Mouse (Mus musculus): ENCODE data around the gene Axin1.
"Not testable (repeated sequence)": the region's sequence is repeated elsewhere in the genome, so short reads cannot be mapped to it uniquely, and the experiment has no call there.

The Axin1 gene

DNA sequence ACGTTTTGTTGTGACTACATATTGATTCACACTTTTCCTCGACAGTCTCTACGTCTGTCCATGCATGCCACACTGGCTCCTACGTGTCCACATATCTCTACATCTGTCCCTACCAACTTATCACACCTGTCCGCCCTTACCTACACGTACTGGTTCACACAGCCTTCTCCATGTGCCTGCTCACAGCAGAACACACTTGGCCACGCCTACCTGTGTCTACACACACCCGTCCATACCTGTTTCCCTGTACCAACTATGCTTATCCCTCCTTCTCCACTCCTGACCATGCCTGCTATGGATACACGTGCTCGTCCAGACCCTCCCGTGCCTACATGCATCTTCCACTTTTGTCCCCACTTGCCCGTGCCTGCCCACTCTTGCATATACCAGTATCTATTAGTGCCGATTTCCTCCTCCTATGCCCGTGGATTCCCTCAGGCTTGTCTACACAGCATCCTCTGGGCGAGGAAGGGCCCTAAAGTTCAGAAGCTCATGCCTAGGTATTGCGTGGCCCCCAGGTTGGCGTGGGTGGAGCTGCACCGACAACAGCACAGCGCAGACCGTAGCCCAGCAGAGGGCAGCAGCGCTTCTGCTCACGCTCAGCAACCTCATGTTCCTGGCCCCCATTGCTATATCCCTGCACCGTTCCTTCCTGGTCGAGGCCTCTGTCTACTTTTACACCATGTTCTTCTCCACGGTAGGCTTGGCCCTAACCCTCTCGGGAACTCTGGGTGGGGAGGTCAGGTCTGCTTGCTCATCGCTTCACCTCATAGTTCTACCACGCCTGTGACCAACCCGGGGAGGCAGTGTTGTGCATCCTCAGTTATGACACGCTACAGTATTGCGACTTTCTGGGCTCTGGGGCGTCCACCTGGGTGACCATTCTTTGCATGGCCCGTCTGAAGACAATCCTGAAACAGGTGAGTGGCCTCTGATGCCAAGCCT, 18.4 kb upstream of the Axin1 start:
- peak; percentile 76 to 86 for DNase-seq

DNA sequence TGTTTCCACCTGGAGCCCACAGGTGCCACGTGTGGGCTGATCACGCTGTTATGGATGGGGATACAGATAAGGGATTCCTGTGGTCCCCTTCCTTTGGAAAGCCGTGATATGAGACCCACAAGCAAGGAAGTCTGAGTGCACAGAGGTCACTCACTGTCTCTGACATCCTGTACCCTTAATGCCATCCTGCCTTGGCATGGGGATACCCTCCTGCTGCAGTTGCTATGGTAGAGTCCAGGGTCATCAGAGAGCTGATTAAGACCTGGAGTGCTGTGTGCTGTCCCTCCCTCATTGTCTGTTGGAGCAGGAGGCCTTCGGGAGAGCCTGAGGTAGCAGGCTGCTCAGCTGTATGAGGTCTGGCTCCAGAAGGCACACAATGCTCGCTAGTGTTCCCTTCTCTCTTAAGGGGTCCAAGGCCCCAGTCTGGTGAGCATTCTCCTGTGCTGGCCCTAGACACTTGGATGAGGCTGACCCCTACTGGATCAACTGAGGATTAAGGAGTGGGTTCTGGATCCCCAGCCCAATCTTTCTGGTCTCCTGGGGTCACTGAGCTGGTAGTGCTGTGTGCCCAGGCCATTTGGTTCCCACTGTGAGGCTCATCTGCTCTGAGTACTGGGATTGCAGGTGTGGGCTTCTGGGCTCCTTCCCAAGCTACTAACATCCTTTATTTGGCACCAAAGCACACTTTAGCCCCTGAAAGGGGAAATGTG, 15.9 kb upstream of the Axin1 start:
- DNase-seq: peak in 1 of 2 experiments; percentile 19

DNA sequence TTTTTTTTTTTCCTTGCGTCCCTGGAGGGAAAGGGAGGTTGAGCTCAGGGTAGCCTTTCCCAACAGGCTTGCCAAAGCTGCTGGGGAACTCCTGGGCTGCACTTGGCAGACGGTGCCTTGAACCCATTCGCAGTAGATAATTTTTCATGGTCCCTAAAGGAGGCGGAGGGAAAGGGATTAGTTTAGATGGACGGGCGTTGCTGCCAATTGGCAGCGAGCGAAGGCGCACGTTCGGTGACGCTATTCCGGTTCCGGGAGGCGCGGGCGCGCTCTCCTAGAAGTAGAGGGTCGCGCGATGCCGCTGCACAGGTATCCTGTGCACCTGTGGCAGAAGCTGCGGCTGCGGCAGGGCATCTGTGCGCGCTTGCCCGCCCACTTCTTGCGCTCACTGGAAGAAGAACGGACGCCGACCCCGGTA, 15.2 kb upstream of the Axin1 start, which contains the start of gene Mrpl28:
TSS of gene Mrpl28 (plus strand) at position 234 of the 418 bp plus-strand sequence.
- DNase-seq: peak; percentile 95 to 98

DNA sequence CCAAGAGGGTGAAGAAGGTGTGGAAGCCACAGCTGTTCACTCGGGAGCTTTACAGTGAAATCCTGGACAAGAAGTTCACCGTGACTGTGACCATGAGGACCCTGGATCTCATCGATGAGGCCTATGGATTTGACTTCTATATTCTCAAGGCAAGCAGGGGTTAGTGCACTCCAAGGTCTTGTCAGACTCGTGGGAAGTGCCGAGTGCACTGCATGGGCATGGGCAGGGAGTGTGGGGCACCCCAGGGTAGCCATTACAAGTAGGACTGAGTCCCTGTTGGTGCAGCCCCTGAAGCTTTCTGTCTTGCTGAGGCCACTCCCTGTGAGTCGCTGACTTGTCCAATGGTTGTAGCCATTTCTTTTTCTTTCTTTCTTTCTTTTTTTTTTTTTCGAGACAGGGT, 13.9 kb upstream of the Axin1 start:
- peak; percentile 3 to 11 for DNase-seq

DNA sequence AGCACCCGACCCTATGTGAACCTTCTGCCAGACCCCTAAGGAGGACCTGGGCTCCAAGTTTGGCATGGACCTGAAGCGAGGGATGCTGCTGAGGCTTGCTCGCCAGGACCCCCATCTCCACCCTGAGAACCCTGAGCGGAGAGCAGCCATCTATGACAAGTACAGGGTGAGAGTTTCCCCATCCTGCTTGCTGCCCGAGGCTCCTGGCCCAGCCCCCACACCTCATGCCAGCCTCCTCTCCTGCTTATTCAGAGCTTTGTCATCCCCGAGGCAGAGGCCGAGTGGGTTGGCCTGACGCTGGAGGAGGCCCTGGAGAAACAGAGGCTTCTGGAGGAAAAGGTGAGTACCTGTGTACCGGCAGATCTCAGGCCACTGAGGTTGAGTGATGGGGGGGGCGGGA, 13.3 kb upstream of the Axin1 start:
- DNase-seq: peak; percentile 4 to 13

DNA sequence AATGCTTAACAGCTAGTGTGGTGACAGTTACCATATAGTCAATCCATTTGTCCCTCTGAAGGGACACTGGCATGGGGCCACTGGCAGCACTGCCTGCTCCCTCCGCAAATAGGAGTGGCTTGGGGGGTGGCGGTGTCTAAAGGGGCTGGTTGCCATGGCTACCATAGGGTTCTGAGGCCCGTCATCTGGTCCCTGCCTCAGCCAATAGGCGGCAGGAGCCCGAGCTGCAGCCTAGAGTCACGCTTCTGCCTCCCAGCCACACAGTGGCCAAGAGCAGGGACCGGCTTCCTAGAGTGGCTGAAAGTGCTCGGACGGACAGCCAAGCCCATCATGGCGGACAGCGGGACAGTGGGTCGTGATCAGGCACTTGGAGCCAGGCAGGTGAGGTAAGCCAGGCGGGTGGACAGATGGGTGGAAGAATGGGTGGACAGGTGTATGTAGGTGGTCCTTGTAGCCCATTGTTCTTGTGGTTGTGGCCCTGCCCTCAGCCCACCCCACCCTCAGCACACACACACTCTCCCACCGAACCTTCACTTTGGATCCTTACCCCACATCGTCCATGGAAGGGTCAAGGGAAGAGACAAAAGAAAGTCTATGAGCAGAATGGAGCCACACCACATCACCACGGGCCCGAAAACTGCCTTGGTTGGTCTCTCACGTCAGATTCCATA, 7.3 kb upstream of the Axin1 start:
- DNase-seq: peak in 1 of 2 experiments; percentile 15

DNA sequence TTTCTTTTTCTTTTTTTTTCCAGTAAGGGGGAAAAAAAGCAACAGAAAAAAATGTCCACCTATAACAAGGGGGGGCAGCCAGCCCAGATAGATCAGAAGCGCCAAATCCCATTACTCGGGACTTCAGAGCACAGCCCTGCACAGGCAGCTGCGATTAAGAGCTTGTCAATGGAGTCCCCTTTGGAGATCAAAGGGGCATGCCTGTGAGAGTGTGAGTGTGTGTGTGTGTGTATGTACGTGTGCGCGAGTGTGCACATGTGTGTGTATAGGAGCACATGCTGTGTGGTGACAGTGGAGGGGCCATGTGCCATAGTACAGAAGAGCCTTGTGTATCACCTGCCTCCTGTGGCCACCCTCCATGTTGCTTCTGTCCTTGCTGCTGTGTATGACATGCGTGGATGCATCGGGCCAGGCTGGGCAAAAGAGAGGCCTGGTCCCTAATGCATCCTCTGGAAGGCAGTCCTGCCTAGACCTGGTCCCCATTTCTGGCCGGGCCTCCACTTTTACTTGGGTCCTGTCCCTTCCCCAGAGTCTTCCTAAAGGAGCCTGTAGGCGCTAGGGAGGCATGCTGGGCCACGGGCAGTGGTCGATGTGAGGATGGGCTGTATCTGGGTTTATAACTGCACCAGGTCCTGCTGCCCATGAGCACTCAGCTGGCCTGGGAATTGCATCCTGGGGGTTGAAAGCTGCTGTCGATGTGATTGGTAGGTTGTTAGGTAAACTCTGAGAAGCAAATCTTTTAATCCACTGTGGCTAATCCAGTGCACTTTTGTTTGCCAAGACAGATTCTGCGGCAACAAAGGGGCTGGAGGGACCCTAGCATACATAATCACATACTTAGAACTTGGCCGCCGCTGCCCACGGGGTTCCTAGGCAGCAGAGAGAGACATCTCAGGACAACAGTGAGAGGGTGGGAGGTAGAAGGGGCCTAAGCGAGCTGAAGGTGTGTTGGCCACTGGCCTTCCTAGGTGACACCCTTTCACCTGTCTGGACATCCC, 6.3 kb upstream of the Axin1 start:
- DNase-seq: no peak

DNA sequence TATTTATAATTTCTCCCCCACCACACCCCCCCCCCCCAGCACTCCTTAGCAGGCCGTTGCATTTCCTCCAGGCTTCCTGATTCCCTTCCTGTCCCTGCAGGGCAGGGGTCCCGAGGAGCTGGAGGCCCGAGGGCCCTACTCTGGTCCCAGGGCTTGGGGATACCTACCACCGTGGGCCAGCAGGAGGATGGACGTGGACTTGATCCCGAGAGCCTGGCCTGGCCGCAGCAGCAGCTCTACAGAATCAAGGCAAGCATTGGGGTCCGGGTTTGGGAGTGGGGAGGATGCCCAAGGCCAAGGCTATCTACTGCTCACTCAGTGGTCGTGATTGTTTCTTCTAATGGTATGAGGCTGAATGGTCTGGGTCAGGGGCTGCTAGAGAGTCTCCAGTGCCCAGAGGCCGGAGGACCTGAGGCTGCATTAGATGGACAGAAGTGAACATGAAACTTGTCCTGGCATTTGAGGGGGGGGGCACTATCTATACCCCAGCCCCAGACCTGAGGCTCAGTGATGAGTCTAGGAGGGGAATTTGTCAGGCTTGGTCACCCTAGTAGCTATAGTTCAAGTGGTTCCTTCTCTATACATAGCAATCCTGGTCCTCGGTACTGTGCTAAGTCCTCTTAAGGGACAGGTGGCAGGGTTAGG, 1.3 kb upstream of the Axin1 start:
- peak in 1 of 2 experiments; percentile 25 for DNase-seq

DNA sequence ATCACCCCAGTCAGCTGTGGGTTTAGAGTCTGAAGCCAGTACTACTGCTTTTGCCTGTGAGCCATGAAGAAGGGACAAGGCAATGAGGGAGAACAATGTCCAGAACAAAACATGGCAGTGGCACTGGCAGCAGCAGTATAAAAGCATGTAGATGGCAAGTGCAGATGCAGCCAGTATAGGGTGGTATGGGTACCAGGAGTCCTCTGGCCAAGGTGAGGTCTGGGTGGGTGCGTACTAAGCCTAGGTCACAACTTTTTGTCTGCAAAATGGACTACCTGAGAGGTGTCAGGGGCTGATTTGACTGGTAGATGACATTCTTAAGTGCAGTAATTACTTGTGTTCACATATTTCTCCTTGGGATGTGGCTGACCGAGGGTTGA, 747 bp upstream of the Axin1 start:
- DNase-seq: peak in 1 of 2 experiments; percentile 9

DNA sequence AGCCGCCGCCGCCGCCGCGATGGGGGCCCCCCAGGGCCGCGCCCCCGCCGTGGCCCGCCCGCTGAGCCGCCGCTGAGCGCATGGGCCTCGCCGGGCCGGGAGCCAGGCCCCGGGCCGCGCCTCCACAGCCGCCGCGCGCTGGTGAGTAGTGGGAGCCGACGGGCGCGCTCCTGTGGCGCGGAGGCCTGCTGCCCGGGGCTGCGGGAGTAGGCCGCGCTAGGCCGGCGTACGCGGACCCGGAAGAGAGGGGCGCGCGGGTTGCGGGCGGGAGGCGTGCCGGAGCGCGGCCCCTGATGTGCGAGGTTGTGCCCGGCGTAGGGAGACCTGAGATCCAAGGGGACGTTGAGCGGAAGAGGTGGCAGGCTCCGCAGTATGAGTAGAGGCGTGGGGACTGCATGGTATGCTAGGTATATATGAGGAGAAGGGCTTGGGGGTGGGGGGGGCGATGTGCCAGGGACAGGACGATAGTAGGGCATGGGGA, 453 bp downstream of the Axin1 start:
- DNase-seq: no peak

DNA sequence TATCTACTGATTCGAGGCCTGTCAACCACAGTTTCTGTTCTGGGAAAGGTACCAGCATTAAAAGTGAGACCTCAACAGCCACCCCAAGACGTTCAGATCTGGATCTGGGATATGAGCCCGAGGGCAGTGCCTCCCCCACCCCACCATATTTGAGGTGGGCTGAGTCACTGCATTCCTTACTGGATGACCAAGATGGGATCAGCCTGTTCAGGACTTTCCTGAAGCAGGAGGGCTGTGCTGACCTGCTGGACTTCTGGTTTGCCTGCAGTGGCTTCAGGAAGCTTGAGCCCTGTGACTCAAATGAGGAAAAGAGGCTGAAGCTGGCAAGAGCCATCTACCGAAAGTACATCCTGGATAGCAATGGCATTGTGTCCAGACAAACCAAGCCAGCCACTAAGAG, 4.3 kb downstream of the Axin1 start:
- no peak for DNase-seq

DNA sequence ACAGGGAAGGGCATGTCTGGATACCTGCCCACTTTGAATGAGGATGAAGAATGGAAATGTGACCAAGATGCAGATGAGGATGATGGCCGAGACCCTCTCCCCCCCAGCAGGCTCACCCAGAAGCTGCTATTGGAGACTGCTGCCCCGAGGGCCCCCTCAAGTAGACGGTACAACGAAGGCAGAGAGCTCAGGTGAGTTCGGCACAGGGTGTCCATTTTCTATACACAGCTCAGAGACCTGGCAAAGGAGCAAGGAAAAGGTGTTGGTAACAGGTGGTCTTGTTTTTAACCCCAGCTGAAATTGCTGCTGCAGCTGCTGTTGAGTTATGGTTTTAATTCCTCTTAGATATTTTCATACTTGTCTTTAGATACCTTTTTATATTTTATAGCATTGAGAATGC, 4.9 kb downstream of the Axin1 start:
- DNase-seq: no peak

DNA sequence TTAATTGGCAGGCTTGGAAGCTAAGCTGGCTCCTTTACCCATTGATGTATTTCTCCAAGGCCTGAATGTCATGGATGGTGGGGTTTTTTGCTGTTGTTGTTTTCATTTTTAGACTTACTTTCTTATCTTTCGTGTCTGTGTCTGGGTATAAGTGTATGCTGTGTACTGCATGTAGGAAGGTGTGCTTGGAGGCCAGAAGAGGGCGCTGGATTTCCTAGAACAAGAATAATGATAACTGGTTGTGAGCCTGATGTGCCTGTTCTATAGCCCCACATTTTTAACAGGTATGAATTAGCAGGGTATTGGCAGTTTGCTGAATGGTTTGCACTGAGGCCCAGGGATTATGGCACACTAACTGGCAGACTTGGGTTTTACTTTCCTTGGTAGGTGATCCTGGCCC, 10.6 kb downstream of the Axin1 start:
- DNase-seq: no peak

DNA sequence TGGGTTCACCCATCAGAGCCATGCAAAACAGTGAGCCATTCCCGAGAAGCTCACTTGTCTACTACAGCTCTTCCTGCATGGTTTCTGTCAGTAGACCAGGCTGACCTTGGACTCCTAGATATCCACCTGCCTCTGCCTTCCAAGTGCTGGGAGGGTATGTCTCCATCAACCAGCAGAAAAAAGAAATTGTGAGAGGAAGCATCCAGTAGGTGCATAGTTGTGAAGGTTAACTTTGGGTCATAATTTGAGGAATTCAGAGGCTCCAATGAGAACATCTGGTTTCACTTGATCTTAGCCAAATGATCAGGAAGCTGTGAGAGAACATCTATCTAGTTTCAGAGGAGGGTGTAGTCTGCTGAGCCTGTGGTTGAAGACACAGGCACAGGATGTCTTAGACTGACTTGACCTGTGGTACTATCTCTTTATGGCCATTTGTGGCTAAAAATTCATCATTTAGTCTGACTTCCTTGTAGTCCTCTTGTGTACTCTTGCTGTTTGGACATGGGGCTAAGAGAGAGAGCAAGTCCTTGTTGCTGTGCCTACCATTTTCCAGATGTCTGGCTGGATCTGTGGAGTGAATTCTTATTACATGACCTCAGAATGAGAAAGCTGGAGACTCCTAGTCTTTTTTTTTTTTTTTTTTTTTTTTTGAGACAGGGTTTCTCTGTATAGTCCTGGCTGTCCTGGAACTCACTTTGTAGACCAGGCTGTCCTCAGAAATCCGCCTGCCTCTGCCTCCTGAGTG, 13.6 kb downstream of the Axin1 start:
- DNase-seq: no peak

DNA sequence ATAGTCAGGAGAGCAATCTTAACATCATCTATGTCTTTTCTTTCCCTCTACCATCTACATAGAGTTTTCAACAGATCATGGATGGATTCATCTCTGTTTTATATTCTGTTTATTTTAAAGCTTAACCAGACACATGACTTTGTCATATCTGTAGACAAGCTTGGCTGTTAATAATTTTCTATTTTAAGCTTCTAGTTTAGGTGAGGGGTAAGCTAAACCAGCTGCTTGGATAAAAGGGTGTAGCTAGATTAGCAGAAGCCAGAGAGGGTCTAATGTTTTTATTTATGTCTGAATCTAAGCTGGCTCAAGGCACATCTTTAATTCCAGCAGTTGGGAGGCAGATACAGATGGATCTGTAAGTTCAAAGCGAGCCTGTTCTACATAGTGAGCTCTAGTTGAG, 24.2 kb downstream of the Axin1 start:
- DNase-seq: no peak

DNA sequence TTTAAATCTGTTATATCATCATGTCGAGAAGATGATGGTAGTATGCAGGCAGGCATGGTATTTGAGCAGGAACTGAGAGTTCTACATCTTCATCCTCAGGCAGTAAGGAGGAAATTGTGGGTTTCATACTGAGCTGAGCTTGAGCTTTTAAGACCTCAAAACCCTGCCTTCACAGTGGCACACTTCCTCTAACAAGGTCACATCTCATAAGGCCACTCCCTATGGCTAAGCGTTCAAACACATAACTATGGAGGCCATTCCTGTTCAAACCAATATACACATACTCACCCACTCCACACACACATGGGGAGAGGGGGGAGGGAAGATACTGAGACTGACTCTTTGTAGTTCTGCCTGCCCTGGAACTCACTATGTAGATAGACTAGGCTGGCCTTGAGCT, 29.6 kb downstream of the Axin1 start:
- DNase-seq: no peak

DNA sequence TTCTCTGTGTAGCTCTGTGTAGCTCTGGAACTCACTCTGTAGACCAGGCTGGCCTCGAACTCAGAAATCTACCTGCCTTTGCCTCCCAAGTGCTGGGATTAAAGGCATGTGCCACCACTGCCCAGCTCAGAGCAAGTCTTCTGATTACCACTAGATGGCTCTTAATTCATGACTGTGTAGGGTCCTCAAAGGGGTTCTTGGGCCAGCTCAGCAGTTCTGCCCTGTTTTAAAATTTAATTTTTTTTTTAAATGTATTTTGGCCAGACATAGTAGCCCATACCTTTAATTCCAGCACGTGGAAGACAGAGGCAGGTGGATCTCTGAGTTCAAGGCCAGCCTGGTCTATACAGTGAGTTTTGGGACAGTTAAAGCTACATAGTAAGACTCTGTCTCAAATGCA, 36.8 kb downstream of the Axin1 start:
- DNase-seq: not testable (repeated sequence)

DNA sequence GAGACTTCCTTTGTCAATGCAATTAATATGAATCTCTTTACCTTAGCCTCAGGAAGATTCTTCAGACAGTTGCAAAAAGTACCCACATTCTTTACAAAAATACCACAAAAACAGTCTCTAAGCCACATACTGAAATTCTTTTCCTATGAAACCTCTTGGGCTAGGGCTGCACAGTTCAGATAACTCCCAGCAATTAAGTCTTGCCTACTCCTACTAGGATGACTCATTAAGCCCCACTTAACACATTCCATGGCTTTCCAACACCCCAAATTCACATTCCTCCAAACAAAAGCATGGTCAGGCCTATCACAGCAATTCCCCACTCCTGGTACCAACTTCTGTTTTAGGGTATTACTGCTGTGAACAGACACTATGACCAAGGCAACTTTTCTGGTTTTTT, 40.1 kb downstream of the Axin1 start:
- no peak for DNase-seq

DNA sequence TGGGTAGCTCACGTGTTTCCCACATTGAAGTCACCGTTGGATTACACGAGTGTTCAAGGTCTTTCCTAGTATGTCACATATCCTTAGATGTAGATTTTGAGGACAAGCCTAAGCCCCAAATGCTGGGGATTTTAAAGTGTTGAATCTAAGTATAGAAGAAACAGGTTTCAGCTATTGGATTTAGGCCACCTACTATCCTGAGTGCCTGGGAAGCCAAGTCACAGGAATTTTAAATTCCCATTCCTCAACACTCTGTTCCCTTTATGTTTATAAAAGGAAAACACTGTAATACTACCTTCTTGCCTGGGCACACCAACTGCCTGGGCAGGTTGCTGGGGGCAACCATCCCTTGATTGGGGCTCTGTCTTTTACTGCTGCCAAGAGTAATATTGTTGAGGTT, 42.7 kb downstream of the Axin1 start:
- DNase-seq: no peak

DNA sequence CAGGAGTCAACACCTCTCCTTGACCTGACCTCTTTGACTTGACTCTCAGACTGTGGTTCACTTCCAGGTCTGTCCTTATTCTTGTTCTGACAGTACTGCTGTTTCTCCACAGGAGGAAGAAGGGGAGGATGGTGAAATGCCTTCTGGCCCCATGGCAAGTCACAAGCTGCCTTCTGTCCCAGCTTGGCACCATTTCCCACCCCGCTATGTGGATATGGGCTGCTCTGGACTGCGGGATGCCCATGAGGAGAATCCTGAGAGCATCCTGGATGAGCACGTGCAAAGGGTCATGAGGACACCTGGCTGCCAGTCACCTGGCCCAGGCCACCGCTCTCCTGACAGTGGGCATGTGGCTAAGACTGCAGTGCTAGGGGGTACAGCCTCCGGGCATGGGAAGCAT, 49.1 kb downstream of the Axin1 start:
- peak; percentile 65 to 75 for DNase-seq

Data from cerebellum, postnatal 25 days (tissue).